Mouse (Mus musculus) heart, postnatal 0 days (tissue): ENCODE measurements around the gene Pdzrn3.

Experiments
- CTCF ChIP-seq: IDR thresholded peaks from 2 replicates; pipeline ENCODE4 v1.5.1; 2016; ENCODE audit warnings: antibody characterized with exemption, control low read depth, low read depth
- EP300 ChIP-seq: IDR thresholded peaks from 2 replicates; pipeline ENCODE4 v1.6.1; 2016; ENCODE audit warnings: antibody characterized with exemption, low read depth

- TF ChIP-seq EP300 (no peak), CTCF (no peak)
These were observed 118.3 kb downstream of the Pdzrn3 start for GRCm38 (mm10) chr6:101259411-101259810.
